Mouse (Mus musculus) cerebellum, adult 9-10 months (tissue): ENCODE measurements at regions not wholly inside any gene's neighbourhood (a gene's known extent, or its start where the extent isn't known, plus 50 kb on each side); places are given as distances from the start of the nearest gene placed in this dataset.

Experiments
- DNase-seq: peaks from one replicate; pipeline ENCODE4 v3.0.0; 2022

DNA sequence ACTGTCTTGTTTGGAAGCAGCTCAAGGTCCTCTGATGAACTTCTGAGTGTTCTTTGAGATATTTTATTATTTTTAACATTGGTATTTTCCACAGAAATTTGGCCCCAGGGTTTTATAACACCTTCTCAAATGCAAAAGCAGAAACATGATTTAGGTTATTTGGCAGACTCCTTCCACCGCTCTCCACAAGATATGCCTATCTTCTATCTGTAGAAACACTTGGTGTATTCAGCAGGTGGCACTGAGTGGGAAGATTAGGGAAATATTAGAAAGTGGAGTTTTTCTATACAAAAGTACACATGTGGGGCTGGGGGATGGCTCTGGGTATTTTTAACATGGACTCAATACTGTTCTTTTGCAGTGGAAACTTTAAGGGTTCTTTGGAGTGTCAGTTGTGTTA lies 475.3 kb downstream of the Dach1 start:
- no peak for DNase-seq

DNA sequence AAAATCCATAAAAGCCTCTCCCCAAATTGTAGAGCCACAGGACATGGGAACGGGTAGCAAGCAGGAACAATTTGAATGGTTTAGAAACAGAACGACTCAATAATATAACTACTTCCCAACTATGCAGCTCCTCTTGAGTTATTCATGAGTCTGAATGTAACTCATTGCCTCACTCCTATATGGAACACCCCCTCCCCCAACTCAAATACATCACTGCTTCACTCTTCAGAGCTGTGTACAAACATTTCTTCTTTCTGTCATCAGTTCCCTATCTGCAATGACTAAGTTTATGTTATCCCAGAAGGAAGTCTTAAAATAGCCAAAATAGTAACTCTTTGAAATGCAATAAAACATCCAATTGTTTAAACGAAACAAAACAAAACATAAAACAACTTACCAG lies 484.9 kb downstream of the Dach1 start:
- DNase-seq = no peak

DNA sequence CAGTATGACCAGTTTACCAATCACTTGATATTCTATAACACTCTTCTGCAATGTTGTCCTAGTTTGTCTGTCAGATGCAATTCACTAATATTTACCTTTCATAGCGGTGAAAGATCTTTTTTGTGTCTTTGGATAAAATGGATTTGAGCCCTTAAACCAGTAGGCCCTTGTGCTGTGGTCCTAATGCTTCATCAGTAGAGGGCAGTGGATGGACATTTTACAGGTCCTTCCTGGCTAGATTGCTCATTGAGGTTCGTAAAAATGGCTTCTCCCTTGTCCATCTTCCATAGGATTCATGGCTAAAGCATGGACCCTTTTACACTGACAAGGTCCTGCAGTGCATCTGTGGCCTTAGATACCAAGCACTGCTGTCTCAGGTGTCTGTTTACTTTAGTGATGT lies 501.8 kb downstream of the Dach1 start:
- DNase-seq = no peak

DNA sequence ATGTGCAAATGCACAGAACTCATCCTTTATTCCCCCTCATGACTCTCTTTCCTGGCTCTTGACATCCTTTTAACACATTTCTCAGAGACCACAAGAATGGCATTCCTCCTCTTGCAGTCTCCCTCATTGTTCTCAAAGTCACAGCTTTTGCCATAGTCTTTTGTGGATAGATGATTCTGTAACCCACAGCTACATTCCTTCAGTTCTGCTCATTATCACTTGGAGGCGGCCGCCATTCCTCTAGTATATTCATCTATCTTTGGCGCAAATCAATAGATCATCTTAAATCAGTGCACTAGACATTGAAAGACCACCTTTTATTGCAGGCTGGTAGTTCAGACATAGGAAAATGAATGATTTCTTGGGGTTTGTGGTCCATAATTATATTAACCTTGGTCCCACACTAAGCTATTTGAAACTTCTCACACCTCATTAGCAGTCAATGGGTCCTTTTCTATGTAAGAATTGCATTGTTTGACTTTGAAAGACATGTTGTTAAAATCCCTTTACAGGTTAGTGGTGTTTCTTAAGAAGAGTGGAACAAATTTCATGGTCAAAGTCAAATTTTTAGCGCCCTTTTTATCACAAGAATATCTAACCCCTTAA lies 531.3 kb downstream of the Dach1 start:
- DNase-seq = no peak

DNA sequence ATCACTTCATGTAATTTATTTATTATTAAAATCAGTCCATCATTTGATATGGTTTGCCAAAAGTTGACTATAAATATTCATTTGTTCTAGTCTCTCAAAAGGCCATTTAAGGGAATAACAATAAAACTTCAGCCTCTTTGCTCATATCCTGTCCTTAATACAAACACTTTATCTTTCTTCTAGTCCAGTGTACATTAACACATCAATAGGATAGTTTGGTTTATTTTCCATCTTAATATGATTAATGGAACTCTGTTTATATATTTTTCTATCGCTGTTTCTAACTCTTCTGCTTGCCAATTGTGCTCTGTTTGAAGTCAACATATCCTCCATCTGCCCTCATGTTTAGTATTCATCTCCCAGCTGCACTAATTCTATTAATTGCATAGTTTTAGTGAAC lies 558.1 kb downstream of the Dach1 start:
- DNase-seq = no peak

DNA sequence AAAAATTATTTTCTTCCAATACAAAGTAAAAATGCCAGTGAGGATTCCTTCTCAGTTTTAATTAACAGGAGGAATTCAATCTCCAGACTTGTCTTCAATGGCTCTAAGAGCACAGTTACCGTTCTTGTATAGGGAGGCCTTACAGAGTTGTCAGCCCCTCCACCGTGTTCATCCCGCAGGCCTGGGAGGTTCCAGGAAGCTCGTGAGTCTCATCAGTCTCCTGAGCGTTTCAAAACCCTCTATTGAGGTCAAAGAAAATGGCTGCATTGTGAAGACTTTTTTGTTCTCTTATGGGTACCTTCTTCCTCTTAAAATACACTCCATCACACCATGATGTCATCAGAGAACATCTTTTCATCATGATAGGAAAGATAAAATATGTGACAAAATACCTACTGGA lies 572.9 kb downstream of the Dach1 start:
- DNase-seq = no peak

DNA sequence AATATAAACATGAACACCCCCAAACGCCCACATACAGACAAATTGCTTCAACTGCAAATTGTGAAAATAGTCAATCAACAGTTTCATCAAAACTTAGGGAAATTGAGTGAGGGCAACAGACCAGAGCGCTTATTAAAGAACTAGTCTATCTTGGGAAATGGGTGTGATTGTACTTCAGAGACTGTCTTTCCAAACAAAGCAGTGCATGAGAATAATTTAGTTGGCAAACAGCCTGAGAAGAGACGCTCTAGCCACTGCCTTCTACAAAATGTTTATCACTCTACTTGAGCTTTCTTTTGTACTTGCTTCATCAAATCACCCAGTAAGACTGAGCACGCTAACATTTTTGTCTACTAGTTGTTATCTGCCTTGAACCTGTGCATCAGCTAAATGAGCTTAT lies 581.0 kb downstream of the Dach1 start:
- DNase-seq = no peak

DNA sequence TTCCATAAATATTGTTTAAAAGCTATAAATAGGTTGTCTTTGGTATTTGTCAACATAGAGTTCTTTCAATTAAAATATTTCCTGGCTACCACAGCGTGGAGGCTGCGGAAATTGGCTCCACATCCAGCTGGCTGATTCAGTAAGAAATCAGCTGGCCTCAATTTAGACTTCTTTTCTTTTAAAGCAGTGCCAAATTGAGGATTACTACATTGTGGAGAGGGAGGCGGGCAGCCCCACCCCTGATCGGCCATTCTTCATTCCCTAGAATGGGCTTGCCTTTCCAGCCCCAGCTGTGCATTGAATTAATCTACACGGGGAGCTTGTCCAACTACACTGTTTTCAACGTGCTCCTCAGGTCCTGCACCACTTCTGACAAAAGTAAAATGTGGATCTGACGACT lies 581.4 kb downstream of the Dach1 start:
- peak; percentile 1 for DNase-seq

DNA sequence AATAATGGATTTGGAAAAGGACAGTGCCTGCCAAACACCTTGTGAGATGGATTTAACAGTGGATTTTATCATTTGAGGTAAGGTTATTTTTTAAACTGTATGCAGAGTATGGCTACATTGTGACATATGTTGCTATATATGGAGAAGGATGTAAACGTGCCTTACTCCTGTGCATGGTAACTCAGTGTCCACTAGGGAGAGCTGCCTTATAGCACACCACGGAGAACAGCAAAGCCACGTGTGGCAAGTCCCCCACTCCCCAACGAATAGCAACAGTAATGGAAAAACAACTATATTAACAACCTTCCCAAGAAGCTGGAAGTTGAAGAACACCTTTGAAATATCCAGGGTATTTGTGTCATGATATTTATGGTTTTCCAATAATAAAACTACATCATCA lies 582.6 kb downstream of the Dach1 start:
- DNase-seq = no peak

DNA sequence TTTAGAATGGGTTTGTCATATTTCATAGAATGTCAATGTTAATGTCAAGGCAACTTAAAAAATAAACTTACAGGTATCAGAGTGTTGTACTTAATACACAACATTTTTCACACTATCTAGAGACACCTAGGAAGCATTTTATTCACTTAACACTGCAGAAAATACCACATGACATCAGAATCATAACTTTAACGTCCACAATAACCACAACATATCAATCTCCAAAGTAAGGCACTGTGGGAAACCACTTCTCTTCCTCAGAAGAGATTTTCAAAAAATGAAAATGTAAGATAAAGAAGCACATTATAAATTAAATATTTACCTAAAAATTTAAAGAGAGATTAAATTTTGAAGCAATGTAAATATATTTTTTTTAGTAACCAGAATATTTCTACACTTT lies 599.3 kb downstream of the Dach1 start:
- DNase-seq = no peak

DNA sequence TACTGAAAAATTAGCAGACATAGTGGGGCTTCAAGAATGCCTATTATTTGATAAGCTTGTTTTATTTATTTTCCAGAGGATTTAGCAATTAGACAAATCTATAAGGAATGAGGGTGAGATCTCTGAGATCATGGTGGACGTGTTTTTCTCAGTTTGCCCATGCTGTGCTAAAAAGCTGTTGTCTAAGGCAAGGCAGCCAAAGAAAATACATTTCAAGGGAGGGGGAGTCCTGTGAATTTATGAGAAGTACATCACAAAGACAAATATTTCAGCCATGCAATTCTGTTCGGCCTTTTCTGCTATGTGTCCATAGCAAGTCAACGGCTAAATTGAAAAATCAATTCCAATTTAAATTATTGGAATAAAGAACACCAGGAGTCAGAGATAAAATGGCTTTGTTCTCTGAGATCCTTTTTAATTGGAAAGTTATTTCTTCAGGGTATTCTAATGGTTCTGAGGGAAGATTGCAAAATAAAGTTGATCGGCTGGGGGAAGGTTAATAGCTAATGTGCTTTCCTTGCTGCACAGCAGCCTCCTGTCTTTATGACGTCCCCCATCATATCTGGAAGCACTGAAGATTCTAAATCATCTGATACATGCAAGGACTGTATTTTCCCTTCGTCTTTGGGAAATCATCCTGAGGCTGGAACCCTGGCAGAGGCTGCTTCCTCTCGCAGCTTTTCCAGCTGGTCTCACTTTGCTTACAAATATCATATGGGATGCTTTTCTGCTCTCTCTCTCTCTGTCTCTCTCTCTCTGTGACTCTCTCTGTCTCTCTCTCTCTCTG lies 609.3 kb downstream of the Dach1 start:
- no peak for DNase-seq

DNA sequence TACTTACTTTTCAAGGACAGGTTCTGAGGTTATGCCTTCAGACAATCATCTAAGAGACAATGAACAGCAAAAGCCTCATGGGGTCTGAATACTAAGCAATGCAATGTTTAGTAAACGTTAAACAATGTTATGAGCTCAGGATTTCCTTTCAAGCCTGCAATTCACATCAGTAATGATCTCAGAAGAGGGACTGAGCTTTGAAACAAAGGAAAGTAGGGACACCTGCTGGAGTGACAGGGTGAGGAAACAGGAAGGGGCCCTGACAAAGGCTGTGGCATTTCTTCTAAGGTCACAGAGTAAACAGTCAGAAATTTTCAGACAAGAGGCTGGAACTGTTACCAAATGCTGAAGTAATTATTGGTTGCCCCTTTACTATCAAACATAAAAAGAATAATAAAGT lies 610.0 kb downstream of the Dach1 start:
- no peak for DNase-seq

DNA sequence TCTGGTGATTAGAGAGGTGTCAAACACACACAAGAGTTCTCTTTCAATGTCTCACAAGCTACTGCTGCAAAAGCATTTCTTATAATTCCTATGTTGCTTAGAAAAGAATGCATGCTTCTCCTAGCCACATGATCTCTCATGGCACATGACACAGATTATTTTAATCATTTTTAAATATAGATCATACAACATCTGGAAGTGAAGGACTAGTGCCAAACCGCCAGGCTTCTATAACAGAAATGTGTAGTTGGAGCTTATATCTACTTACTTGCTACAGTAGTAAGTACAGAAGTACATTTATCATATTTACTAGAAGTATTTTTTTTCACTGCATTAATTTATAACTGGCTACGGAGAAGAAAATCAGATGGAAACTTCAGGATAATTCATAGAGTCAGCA lies 611.3 kb downstream of the Dach1 start:
- no peak for DNase-seq

DNA sequence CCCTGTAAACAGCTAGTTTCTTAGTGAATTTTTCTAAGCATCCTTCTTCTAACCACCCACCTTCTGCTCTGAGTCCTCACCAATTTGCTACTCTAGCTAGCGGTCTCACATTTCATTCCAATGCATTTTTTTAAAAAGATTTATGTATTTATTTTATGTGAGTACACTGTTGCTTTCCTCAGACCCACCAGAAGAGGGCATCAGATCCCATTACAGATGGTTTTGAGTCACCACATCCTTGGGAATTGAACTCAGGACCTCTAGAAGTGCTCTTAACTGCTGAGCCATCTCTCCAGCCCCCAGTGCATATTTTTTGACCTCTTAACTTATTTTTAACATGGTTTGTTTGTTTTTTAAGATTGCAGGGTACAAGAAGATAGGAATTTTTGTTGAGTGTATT lies 611.7 kb downstream of the Dach1 start:
- no peak for DNase-seq

DNA sequence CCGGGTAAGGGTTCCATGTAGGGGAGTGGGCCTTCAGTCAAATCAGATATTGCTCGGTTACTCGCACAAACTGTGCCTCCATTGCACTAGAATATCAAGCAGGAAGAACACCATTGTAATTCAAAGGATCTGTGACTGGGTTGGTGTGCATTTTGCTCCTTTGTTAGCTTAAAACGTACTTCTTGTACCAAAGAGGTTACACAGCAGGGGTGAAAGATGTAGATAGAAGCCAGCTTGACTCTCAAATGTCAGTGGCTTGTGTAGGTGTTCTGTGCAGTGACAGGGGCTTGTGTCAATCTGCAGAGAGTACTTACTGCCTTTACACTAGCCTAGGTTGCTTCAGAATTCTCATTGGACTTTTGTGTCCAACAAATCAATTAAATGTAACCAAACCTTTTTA lies 623.3 kb downstream of the Dach1 start:
- no peak for DNase-seq

DNA sequence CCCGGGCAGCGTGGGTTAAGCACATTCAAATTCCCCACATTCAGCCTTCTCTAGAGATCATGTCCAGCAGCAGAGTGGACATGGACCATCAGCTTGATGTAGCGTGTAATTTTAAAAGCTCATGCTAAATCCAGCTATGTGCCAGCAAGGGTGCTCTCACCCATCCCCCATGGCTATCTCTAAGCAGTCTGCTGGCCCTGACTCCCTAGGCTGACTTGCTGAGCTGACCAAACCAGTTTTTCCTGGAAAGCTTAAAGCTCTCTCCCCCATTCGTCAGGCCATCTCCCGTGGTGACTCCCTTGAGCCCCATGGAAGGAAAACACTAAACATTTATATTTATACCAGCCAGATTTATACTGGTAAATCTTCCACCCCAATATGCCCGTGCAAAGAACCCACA lies 625.3 kb downstream of the Dach1 start:
- no peak for DNase-seq

DNA sequence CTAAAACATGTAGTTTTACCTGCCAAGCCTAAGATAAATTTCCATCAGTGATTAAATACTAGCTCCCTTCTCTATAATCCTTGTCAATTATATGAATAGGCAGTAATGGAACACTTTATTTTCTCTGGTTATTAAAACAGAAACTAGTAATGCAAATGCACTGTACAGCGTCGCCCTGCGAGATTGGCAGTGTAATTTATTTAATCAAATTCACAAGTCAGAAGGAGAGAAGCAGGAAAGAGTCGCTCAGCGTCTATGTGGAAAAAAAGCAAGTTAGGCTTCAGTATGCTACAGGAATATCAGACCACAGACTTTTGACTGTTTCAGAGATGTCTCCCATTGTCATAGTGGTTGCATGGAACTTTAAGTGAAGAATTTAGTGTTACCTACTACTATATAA lies 632.6 kb downstream of the Dach1 start:
- DNase-seq = no peak

DNA sequence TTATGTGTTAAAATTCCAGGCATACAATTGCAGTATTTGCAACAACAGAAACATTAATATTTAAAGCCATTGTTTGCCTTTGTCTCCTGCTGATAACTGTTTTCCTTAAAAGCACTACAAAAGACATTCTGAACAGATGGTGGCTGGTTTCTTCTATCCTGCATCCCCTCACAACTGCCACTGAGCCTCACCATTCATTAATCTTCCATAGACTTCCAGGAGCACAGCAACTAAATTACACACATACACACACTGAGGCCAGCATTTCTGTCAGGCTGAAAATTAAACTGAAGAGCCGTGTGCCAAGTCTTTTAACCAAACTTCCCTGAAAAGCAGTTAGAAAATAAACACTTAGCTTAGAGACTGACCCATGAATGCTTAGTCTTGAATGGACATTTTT lies 658.2 kb downstream of the Dach1 start:
- DNase-seq = no peak

DNA sequence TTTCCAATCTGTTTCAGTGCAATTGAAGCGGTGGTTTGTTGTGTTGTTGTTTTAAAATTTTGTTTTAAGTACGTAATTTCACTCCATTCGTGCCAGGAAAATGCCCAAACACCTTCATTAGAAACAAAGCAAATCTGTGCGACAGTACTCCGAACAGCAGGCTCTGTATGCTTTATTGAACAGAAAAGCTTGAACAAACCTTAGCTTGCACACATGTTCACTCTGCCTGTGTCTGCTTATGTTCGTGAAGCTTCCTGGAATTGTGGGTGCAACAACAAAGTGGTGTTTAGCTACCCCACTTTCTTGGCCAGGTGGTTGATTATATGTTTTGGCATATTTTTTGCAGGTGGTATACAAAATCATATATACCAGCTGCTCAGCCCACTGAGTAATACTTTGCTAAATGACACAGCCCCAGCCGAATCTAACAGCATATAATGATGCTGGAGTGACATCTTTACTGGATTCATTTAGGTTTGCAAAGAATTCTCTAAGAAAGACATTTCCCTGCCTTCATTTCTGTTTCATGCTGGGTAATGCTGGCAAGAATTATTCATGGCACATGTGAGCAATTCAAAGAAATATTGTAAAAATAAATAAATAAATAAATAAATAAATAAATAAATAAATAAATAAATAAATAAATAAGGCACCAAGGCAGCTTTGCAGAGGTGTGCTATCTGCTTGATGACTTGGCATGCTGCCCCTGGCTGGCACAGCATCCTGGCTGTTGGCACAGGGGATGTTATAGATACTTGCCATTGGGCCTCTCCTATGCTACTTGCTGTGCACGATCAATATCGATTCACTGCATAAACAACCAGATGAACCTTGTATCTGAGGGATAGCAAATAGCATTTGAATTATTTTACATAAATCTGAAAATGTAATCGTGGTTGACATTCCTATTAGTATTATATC lies 679.9 kb downstream of the Dach1 start:
- DNase-seq = no peak

DNA sequence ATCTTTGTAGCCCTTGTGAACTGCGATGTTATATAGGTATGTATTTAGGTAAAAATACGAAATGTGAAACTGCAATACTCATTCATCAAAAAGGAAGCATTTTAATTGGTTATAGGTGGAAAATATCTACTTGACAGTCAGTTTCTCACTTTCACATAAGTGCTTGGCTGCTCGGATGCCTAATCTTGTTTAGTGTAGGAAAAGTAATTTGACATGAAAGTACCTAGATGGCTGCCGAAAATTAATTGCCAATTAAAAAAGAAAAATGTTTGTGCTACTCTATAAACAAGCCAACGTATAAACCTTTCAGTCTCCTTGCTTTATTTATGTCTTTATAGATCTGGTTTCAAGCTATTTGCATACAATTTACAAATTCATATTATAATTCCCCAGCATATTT lies 691.3 kb downstream of the Dach1 start:
- DNase-seq = no peak

DNA sequence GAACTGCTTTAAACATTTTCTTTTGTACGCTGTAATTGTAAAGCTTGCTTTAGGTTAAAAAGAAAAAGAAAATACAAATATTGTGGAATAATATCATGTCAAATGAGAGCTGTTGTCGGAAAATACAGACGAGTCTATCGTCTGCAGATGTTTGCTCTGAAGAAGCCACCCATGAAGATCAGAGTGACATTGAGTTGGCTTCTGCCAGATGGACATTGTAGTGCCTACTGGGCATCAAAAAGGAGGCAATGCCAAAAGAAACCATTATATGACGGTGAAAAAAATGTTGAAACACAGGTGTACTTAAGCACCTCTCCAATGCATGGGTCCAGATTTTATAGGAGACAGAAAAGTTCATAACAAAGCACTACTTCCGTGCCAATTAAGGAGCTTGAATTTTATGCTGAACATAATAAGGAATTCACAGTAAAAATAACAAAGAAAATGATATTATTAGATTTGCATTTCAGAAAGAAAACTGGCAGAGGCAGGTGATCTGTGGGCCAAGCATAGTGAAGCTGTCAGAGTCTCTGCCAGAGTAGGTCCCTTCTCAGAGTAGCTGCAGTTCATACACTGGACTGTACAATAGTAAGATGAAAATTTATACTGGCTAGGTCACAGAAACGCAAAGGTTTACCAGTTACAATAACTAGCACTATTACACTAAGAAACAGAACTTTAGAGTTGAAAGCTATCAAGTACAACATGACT lies 718.9 kb downstream of the Dach1 start:
- DNase-seq = no peak

DNA sequence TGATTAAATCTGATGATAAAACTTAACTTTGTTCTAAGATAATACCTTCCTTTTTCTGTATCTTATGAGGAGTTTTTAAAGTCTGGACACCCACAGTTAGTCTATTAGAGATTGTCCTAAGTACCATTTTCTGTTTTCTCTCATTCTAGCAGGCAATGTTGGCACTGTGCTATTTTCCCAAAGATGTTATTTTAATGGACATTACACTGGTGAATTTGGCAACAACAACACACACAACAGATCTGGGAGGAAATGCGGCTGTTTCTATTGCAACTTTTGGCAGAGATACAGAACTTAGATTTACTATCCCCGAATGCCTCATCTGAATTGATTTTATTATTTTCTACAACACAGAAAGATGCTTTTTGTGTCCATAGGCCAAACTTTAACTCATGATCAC lies 720.9 kb downstream of the Dach1 start:
- no peak for DNase-seq

DNA sequence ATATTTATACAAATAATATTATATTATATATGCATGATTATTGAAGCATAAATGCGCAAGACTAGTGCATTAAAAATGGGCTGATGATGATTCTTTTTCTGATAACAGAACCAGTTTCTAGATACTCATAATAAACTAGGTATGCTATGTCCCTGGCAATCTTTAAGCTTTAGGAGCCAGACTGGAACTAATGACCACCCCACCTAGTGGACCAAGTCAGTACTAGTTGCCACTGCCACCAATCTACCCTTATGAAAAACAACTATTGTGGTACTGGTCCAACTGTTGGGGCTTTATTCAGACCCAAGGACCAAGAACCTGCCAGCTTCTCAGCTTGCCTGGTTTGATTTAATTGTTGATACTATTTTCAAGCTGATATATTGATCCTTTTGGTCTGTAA lies 722.8 kb downstream of the Dach1 start:
- DNase-seq = no peak
